ENCODE assay signal across 8 mouse cellular contexts in genomic region chr9:118937515-118937914, GRCm38 (mm10). TPM values are rescaled to one million over a fixed set of nuclear protein-coding genes. Genes with fewer than 3 reads are reported as not detected.
DNase-seq lines count a peak whose midpoint lies in the region; ATAC-seq and TF ChIP-seq lines count a peak whose summit lies in the region.
"Had no signal": no experiment of that assay in that cellular context is flagged by ENCODE, and none has a peak within 500 bp of the region (broad histone marks: within the 10 kb centered on the region; RNA-seq: fewer than 3 reads in every experiment).

No protein-coding gene starts in this region.

- H3K4me3 ChIP-seq in megakaryocyte, embryonic 14.5 days (replicated peaks), result peak overlapping the region; percentile 26
- no peak overlapping the region for H3K4me3 ChIP-seq in layer of hippocampus, adult 2 months
- H3K4me3 ChIP-seq: embryonic facial prominence, embryonic 13.5 days had no signal

- no peak for TF ChIP-seq CTCF in layer of hippocampus, adult 2 months (conservative IDR thresholded peaks at IDR 0.05)

- no peak overlapping the region; the same call in 1 of the 2 replicates for H3K27ac ChIP-seq in layer of hippocampus, adult 2 months
- H3K27ac ChIP-seq: embryonic facial prominence, embryonic 13.5 days had no signal

- no peaks in the 10 kb centered on the region for H3K9me3 ChIP-seq in megakaryocyte, embryonic 14.5 days
- H3K9me3 ChIP-seq: embryonic facial prominence, embryonic 13.5 days had no signal

- peaks cover 58% of the 10 kb centered on the region for H3K36me3 ChIP-seq in megakaryocyte, embryonic 14.5 days (replicated peaks; ENCODE audit: low read length)

- ATAC-seq in megakaryocyte, adult 5-6 weeks (ENCODE audit: poor library complexity, severe bottlenecking), result no peak

- peak; percentile 73 for DNase-seq in heart, adult 8-10 months (ENCODE audit: low spot score)
- DNase-seq in kidney, adult 18-20 months, result peak; percentile 43
- DNase-seq in testis, postnatal 10 days (ENCODE audit: low spot score), result peak; percentile 64
- DNase-seq in layer of hippocampus, adult 2 months (ENCODE audit: low spot score in 2 of 2), result no peak
- DNase-seq in right cerebral cortex, postnatal 14 days, result no peak

- peaks cover 58% of the 10 kb centered on the region for H3K4me1 ChIP-seq in megakaryocyte, embryonic 14.5 days

- H3K27me3 ChIP-seq in megakaryocyte, embryonic 14.5 days (replicated peaks), result no peaks in the 10 kb centered on the region
- H3K27me3 ChIP-seq: embryonic facial prominence, embryonic 13.5 days had no signal

RNA-seq across cellular contexts. Expression of gene Ctdspl, which starts 11.3 kb away (rescaled TPM):
- polyA plus RNA-seq in megakaryocyte, embryonic 14.5 days (2012; ENCODE audit: insufficient read depth, low replicate concordance), result 4.2 and 6.0 TPM in 2 replicates
- total RNA-seq in megakaryocyte, adult 5-6 weeks (2015), result 17.3 and 17.8 TPM in 2 replicates
- 8.5 and 9.8 TPM in 2 replicates for total RNA-seq in megakaryocyte, adult 5-6 weeks (2017)
- total RNA-seq in heart, adult 8-10 months (2022), result 10 to 100 TPM in 1 of 4 experiments, 1 to 10 TPM in 3; 7.5 to 10.2 (median 7.8) TPM
- 10 to 100 TPM; 23.9 to 28.0 TPM for total RNA-seq in layer of hippocampus, adult 2 months (2021)

Comparison
In these comparisons a context has a peak if more than half of its experiments do, and no peak if none do; other contexts are left out.
1. DNase-seq: peak in heart, adult 8-10 months (single experiment), kidney, adult 18-20 months (single experiment) and testis, postnatal 10 days (single experiment); none in layer of hippocampus, adult 2 months (0 of 2) and right cerebral cortex, postnatal 14 days (single experiment).